Mouse (Mus musculus) kidney, adult 11 months (tissue): ENCODE data around the gene Zfp408.

ENCODE experiments used
- DNase-seq: peaks from one replicate; pipeline ENCODE4 v3.0.0; 2022

Gene Zfp408

GRCm38 (mm10) chr2:91649553-91650359, at the start of gene Zfp408, which contains the start of gene Arhgap1:
Gene Zfp408 (minus strand): TSS chr2:91649791.
Gene Arhgap1 (plus strand): TSS chr2:91649860.
- peak; percentile 96 for DNase-seq

GRCm38 (mm10) chr2:91699225-91699624, 49.6 kb upstream of the Zfp408 start:
- DNase-seq, result no peak

GRCm38 (mm10) chr2:91696225-91696590, 46.6 kb upstream of the Zfp408 start:
- no peak for DNase-seq

- DNase-seq, result no peak
Measured at GRCm38 (mm10) chr2:91695436-91696224, 46.0 kb upstream of the Zfp408 start.

GRCm38 (mm10) chr2:91689452-91689851, 39.9 kb upstream of the Zfp408 start:
- no peak for DNase-seq

GRCm38 (mm10) chr2:91683919-91684318, 34.3 kb upstream of the Zfp408 start:
- no peak for DNase-seq

GRCm38 (mm10) chr2:91682850-91683249, 33.3 kb upstream of the Zfp408 start:
- DNase-seq, result no peak

- DNase-seq, result no peak
Measured at GRCm38 (mm10) chr2:91676961-91677360, 27.4 kb upstream of the Zfp408 start.

- no peak for DNase-seq
Measured at GRCm38 (mm10) chr2:91676420-91676819, 26.8 kb upstream of the Zfp408 start.

- DNase-seq, result no peak
Measured at GRCm38 (mm10) chr2:91674895-91675294, 25.3 kb upstream of the Zfp408 start.

GRCm38 (mm10) chr2:91673587-91673986, 24.0 kb upstream of the Zfp408 start:
- DNase-seq, result no peak

- peak; percentile 81 for DNase-seq
Measured at GRCm38 (mm10) chr2:91670038-91670437, 20.4 kb upstream of the Zfp408 start.

- DNase-seq, result no peak
Measured at GRCm38 (mm10) chr2:91669326-91669725, 19.7 kb upstream of the Zfp408 start.

- DNase-seq, result no peak
Measured at GRCm38 (mm10) chr2:91667747-91668146, 18.2 kb upstream of the Zfp408 start.

GRCm38 (mm10) chr2:91666386-91666910, 16.9 kb upstream of the Zfp408 start:
- DNase-seq, result peak; percentile 30

GRCm38 (mm10) chr2:91664780-91665179, 15.2 kb upstream of the Zfp408 start:
- no peak for DNase-seq

- peak; percentile 78 for DNase-seq
Measured at GRCm38 (mm10) chr2:91660981-91661380, 11.4 kb upstream of the Zfp408 start.

- DNase-seq, result no peak
Measured at GRCm38 (mm10) chr2:91659657-91660056, 10.1 kb upstream of the Zfp408 start.

- DNase-seq, result peak; percentile 78
Measured at GRCm38 (mm10) chr2:91656774-91657173, 7.2 kb upstream of the Zfp408 start.

- no peak for DNase-seq
Measured at GRCm38 (mm10) chr2:91655827-91656226, 6.2 kb upstream of the Zfp408 start.

- no peak for DNase-seq
Measured at GRCm38 (mm10) chr2:91655388-91655787, 5.8 kb upstream of the Zfp408 start.

- no peak for DNase-seq
Measured at GRCm38 (mm10) chr2:91652863-91653262, 3.3 kb upstream of the Zfp408 start.

GRCm38 (mm10) chr2:91651458-91652258, 2.1 kb upstream of the Zfp408 start:
- no peak for DNase-seq
